Mouse (Mus musculus) naive thymus-derived CD4-positive, alpha-beta T cell, adult 2 months (primary cell): ENCODE measurements around the gene Lrrfip2.

Source experiments
- DNase-seq: peaks from one replicate; pipeline ENCODE4 v3.0.0-alpha.2; 2011; ENCODE audit warnings: low read depth

Lrrfip2 gene

DNA sequence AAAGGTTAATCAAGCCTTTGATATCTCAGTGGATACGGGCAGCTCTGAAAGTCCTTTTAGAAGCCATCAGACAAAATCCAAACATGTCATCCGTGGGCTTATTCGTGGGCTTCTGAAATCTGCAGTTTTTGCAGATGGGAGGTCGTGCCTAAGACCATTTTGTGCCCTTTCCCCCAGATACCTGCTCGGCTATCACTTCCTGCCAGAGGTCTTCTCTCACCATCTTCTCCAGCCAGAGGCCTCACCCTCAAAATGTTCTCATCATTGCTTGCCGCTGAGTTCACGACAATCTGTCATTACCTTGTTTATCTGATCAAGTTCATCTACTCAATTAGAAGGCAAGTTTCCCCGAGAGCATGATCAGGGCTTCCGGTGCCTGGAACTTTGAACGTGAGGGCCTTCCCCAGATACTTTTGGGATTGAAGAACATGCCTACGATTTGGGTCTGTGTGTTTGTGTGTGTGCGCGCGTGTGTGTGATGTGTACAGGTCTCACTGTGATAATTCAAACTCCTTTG is at the start of gene Lrrfip2:
TSS of gene Lrrfip2 (plus strand) at position 467 of the 517 bp plus-strand sequence.
- no peak for DNase-seq

DNA sequence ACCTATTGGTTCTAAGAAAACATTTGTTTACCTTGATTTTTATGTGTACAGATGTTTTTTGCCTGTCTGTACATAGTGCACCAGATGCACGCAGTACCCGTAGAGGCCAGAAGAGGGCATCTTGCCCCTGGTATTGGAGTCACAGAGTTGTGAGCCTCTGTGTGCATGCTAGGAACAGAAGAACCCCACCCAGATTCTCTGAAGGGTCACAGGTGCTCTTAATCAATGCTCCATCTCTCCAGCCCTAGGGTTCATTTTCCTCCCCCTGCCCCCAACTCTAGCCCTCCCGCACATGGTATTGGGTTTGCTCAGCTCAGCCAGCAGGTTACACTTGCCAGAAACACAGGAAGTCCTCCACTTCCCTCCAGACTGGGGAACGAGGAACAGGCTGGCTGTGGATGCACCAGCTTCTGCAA is 46.8 kb upstream of the Lrrfip2 start:
- peak; percentile 72 for DNase-seq

DNA sequence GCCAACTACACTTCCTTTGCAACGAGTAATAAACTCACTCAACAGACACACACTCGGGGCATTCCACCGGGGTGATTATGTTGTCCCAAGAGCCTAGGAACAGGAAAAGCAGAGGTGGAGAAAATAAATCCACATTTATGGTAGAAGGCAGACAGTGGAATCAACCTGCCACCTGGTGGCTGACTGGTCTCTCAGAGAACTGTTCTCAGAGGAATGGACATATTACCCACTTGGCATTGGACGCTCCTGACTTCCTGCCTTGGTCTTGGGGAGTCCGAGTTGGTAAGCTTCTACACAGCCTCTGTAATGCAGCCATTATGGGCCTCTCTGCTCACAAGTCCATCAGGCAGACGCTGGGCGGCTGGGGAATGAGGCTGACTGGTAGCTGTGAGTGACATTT is 45.2 kb upstream of the Lrrfip2 start:
- DNase-seq = peak; percentile 37

DNA sequence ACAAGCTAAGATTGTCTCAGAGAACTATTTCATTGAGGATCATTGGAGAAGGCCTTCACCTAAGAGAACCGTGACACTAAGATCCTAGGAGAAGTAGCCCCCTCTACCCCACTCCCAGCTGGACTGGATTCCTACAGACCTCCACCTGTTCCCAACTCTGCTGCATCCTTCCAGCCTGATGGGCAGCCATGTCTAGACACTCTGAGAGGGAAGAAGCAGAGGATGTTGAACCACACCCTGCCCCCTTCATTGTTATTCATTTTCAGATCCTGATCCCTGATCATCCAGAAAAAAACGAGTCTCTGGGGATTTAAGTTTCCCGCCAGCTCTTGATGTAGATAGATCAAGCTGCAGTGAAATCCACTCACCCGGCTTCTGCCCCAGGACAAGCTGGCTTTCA is 44.4 kb upstream of the Lrrfip2 start:
- no peak for DNase-seq

DNA sequence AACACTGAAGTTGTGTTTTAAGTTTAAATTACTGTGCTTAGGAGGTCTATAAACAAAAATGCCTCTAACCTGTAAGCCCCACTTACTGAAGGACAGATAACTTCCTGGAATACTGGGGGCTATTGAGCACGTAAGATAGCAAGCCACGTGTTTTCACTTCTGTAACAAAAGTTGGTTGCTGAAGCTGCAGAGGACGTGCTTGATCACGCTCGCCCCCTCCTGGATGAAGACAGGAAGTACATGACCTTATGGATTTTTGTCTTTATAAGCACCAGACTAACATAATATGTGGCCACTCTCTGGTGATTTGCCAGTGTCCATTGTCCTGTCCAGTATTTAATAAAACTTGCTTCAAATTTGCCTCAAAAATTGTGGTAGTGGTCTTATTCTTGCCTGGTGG is 39.6 kb upstream of the Lrrfip2 start:
- peak; percentile 44 for DNase-seq

DNA sequence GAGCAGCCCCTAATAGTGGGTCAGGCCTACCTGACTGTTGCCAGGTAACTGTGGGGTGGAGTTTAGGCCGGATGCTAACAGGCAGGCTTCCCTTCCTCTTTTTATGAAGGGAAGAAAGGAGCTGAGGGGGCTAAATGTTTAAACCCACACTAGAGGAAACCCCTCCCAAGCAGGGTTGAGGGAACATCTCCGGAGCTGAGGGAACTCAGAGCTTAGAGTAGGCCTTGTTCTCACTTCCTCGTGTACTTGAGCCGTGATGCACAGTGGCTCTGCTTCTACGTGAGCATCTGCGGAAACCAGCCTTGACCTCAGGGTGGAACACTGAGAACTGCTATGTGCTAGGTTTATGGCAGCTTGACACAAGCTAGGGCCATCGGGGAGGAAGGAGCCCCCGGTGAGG is 36.6 kb upstream of the Lrrfip2 start:
- no peak for DNase-seq

DNA sequence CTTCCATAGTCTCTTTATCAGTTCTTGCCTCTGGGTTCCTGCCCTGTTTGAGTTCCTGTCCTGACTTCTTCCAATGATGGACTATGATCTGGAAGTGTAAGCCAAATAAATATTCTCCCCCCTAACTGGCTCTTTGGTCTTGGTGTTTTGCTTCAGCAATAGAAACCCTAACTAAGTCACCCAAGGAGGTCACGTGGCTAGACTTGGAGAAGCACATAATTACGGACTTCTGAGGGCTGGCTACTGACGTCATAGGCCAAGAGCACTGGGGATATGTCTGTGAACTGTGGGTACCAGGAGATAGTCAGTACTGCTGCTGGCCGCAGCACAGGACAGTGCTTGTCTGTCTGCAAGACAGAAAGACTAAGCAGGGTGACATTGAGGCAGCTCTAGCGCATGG is 35.6 kb upstream of the Lrrfip2 start:
- no peak for DNase-seq

DNA sequence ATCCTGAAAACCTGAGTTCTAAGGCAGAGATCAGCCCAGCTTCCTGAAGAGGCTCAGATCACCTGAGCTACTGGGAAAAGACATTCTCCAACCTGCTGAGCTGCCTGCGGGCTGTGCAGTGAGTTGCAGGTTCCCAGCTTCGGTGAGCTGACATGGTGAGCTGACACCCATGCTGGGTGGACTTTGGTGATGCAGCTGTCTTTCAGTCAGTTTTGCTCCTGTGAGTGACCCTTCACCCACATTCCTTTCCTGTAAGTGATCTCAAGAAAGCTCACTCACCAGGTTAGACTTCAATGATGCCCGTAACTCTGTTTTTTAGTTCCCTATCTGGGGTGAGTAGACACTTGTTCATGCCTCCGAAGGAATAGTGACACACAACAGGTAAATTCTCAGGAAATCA is 32.1 kb upstream of the Lrrfip2 start:
- no peak for DNase-seq

DNA sequence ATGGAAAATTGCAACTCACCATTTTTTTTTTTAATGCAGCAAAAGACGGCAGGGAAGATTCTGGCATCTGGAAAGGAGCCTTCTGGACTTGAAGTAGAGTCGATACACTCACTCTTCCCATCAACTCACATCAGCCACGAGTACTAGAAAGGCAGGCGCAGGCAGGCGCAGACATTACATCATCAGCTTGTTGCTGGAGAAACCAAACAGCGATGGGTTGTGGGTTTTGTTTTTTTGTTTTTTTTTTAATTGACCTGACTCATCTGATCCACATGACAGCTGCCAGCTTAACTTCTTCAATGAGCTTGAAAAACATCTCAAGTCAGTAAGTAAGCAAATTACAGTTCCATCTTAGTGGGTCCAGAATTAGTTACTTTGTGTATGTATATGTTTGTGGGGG is 31.3 kb upstream of the Lrrfip2 start:
- no peak for DNase-seq

DNA sequence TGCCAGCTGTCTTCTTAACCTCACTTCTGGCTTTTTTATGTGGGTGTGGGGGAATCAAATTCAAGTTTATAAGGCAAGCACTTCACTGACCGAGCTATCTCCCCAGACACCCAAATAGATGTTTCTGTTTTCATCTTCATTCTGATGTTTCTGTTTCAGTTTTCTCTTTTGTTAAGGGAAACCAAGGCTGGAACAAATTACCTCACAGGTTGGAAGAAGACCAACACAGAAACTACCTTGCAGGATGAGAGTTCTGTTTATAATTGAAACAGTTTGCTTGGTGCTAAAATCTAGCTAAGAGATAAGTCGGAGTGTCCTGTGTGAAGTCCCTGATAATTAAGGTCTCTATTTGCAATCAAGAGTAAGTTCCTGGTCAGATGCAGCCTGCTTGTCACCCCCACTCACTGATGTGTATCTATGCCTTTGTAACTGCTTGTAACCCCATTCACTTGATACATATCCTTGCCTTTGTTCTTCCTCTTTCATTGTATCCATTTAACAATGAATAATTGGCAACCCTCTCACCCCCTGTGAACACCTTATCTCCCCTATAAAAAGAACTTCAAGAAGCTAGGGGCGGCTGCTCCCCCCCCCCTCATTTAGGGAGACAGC is 30.3 kb upstream of the Lrrfip2 start:
- DNase-seq = no peak

DNA sequence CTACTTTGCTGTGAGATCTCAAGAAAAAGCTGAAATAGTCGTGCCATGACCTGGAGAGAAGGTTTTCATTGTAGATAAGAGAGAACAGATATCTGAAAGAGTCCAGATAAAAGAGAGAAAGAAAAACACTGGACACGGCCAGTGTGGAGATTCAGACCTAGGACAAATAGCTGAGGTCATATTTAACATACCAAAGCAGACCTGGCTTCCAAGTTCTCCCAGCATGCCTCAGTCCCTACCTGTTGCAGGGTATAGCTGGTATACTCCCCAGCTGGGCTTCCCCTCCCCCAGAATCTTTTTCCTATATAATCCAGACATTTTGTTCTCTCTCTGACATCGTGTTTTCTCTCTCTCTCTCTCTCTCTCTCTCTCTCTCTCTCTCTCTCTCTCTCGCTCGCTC is 29.4 kb upstream of the Lrrfip2 start:
- no peak for DNase-seq

DNA sequence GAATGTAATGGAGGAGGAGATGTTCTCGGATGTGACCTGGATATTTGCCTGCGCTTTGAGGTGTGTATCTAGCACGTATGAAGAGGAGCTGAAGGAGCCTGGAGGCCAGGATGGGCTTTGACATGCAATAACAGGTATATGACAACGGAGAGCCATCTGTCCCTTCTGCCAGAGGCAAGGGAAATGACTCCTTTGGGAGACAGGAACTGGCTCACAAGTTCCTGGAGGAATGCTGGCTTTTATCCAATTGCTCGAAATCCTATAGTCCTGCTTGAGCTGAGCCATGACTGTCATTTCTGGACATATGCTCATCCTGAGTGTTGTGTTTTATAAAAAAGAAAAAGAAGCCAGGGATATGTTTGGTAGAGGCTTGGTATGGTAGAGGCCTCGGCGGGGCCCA is 28.5 kb upstream of the Lrrfip2 start:
- DNase-seq = no peak

DNA sequence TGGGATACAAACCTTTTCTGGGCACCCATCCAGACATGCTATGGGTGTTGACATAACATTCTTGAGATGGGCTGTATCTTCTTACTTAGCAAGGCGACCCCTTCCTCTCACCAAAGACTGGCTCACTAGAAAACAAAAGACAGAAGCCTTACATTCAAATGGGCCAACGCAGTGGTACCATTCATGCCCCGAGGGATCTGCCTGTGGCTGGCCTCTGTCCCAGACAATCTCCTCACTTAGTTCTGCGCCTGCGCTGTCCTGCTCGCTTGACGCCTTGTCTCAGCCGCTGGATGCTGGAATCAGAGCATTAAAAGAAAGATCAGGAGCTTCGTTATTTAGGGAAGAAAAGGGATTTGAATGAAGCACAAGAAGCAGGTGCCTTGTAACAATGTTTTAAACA is 24.7 kb upstream of the Lrrfip2 start:
- no peak for DNase-seq

DNA sequence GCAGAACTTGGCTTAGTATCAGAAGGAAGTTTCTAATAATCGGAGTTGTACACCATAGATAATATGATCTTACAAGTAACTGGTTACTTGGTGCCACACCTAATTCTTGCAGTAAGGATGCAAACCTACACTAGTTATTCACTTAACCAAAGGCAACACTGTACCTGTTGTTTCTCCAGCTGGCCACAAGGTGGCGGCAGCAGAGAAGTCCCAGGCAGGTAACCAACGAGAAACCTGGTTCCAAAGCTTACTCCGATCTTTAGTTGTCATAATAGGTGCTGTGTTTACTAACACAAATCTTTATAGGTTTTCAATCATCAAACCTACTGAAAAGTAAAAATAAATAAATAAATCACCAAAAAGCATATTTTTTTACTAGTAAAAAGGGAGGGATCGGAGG is 24.3 kb upstream of the Lrrfip2 start:
- peak; percentile 73 for DNase-seq

DNA sequence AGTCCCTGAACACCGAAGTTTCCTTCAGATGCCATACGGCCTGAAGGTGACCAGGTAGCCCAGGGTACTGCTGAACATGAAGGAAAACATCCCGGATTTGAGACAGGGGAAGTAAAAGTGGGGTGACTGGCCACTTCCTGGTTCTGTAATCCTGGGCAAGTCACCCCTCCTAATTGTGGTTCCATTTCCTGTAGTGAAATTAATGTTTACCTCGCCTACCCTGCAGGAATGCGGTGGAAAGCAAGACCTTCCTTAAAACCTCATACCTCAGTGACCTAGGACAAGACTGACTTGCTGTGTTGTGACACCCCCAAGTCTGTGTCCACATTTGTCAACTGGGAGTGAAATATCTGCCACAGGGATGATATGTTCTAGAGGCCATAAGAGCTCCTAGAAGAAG is 22.8 kb upstream of the Lrrfip2 start:
- DNase-seq = no peak

DNA sequence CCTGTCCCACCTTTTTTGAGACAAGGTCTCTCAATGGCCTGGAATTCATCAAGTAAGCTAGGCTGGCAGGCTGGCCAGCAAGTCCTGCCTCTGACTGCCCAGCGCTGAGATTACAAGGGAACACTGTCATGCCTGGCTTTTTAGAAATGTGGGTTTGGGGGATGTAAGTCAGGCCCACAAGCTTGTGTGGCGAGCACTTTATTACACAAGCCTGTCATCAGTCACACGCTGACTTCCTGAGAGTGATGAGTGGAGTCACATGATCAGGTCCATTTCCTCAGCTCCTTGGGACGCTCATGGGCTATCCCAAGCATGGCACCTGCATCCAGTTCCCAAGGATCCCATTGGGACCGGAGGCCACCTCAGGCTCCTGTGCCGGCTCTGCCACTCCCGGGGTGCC is 21.7 kb upstream of the Lrrfip2 start:
- DNase-seq = no peak

DNA sequence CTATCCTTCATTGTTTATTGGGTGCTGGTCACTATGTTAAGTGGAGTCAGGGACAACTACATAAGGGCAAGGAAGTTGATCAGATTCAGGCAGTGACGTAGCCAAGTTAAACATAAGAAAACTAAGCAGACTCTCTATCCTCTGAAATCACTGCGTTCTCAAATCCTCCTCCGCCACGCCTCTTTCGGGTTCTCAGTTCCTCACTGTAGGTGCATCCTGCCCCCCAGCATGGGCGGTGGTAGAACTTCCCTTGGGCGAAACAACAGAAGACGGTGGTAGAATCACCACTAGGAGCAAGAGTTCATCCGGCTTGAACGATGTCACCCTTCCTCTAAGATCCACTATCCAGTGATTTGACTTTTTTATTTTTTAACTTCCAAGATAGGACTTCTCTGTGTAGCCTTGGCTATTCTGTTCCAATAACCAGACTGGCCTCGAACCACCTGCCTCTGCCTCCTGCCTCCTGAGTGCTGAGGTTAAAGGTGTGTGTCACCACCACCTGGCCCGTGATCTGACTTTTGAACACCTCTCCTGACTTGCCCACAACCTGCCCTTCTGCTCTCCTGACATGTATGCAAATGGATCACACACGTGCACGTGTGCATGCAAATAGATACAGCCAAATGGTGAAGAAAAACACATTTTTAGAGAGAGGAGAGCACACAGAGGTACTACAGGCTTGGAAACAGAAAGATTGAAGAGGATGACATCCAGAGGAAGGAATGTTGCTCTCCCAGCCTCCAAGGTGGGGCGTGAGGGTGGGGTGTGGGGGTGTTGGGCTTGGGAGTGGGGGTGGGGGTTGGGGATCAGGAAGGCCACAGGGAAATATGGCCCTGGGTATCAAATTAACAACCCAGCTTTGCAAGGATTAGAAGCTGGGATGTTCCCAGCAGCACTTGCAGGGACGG is 20.7 kb upstream of the Lrrfip2 start:
- DNase-seq = no peak

DNA sequence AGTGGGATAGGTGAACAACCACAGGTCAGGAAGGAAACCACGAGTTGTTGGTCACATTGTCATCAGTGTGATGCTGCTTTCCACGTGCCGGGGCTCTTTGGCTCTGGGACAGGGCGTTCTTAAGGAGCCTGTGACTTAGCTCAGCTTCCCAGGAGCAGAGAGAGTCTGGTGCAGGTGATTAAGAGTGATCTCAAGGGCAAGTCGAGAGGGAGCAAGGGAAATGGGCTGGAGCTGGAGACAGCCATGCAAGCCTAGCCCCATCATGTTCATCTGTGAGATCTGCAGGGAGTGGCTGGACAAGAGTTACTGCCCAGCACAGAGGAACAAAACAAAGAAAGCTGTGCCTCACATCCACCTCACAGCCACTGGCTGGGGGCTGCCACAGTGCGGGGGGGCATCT is 19.8 kb upstream of the Lrrfip2 start:
- no peak for DNase-seq

DNA sequence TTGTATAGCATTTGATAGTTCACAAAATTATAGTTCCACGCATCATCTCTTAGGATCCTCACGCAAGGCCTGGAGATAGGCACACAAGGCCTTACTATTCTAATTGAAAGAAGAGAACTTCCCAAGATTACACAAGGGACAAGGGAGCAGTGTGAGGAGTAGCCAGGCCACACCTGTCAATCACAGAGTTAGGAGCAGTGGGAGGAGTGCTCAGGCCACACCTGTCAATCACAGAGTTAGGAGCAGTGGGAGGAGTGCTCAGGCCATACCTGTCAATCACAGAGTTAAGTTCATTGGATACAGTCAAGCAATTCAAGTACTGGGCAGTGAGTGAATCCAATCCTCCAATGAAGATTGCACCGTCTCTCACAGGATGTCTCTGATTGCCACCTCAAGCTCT is 17.0 kb upstream of the Lrrfip2 start:
- no peak for DNase-seq

DNA sequence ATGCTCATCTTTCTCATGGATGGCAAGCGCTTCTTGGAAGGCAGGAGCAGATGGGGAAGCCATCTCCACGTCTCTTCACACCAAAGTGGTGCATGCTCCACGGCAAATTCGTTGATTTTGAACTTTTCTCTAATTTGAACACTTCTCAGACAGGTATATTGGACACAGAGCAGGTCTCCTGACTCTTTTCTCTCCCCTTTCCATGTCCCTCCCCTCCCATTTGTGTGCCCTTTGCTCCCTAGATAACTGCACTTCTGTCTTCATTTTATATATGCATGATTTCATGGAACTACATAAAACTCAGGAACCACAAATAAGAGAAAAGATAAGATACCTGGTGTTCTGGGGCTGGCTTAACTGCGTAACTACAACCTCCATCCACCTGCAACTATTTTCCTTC is 14.1 kb upstream of the Lrrfip2 start:
- DNase-seq = no peak

DNA sequence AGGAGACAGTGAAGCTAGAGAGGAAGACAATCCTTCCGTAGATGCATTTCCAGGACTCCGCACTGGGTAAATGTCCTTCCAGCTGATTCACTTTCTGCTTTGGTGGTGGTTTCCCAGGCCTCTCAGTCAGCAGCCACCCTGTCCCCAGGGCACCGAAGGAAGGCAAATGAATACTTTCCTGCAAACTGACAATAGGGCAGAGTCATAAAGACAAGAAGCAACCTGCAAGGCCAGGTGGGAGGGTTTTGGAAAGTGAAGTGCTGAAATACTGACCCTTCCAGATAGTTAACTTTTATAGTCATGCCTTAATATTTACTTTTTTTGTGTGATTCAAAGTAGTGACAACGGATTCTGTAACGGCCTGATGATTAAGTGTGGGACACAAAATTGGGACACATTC is 13.5 kb upstream of the Lrrfip2 start:
- DNase-seq = no peak

DNA sequence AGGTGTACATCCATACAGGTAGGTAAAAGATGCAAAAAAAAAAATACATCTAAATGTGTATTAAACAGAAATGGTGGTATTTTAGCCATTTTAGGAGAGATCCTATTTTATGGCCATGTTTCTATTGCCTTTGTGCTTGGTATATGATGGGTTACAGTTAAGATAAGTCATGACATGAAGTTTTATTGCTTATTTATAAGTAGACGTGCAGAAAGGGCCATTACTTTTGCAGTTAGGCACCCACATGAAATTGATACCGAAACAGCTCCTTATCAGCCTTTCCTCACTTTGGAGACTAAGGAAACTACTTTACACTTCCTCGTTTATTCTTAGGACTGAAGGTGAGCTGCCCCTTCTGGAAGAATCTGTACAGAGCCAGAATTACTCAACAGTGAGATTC is 9.5 kb upstream of the Lrrfip2 start:
- no peak for DNase-seq

DNA sequence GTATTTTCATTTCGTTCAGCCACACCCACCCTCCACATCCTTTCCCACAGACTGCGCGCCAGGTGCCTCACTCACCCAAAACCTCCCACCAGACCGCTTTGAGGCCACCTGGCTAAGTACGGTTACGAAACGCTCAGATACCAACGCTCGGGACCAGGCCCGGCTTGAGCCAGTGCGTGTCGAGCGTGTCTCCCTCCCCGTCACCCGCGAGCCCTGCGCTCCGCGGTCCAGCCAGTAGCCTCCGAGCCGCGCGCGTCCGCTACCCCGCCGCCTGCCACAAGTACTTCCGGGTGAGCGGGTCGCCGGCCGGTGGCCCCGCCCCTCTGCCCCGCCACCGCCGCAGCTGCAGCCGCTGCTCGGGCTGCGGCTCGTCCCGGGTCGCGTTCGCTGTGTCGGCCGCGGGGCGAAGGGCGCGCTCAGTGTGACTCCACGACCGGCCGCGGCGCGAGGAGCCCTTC is 431 bp downstream of the Lrrfip2 start:
- peak; percentile 82 for DNase-seq
